Mouse (Mus musculus) spleen, postnatal 4 days (tissue): Measurements from ENCODE around the gene Fnbp1l.
A peak's percentile ranks its signal among the peaks of the same experiment; 100 is the strongest.

Source experiments
- DNase-seq, 2 experiments: peaks; one replicate each; pipeline ENCODE4 v3.0.0; 2022; ENCODE audit warnings: low spot score in 2 of 2

Fnbp1l gene

GRCm38 (mm10) chr3:122528477-122528876 is 91.0 kb downstream of the Fnbp1l start:
- DNase-seq, result peak in 1 of 2 experiments; percentile 21

GRCm38 (mm10) chr3:122521294-122521693 is 98.2 kb downstream of the Fnbp1l start:
- DNase-seq, result no peak

GRCm38 (mm10) chr3:122520875-122521274 is 98.6 kb downstream of the Fnbp1l start:
- DNase-seq, result no peak

GRCm38 (mm10) chr3:122520365-122520764 is 99.2 kb downstream of the Fnbp1l start:
- no peak for DNase-seq

- no peak for DNase-seq
These were observed 100.4 kb downstream of the Fnbp1l start for GRCm38 (mm10) chr3:122519082-122519481.

GRCm38 (mm10) chr3:122518231-122518736 is 101.2 kb downstream of the Fnbp1l start:
- DNase-seq, result no peak

- DNase-seq, result no peak
These were observed 101.8 kb downstream of the Fnbp1l start for GRCm38 (mm10) chr3:122517726-122518125.

- DNase-seq, result no peak
These were observed 103.2 kb downstream of the Fnbp1l start for GRCm38 (mm10) chr3:122516327-122516695.

GRCm38 (mm10) chr3:122515568-122516326 is 103.8 kb downstream of the Fnbp1l start:
- no peak for DNase-seq

- no peak for DNase-seq
These were observed 106.7 kb downstream of the Fnbp1l start for GRCm38 (mm10) chr3:122512725-122513375.

- no peak for DNase-seq
These were observed 107.5 kb downstream of the Fnbp1l start for GRCm38 (mm10) chr3:122511721-122512619.

GRCm38 (mm10) chr3:122510932-122511331 is 108.6 kb downstream of the Fnbp1l start:
- DNase-seq, result no peak

GRCm38 (mm10) chr3:122510240-122510750 is 109.2 kb downstream of the Fnbp1l start:
- DNase-seq, result no peak

GRCm38 (mm10) chr3:122509534-122510239 is 109.8 kb downstream of the Fnbp1l start:
- DNase-seq, result no peak

GRCm38 (mm10) chr3:122509084-122509483 is 110.4 kb downstream of the Fnbp1l start:
- DNase-seq, result no peak

- no peak for DNase-seq
These were observed 111.7 kb downstream of the Fnbp1l start for GRCm38 (mm10) chr3:122507826-122508225.

GRCm38 (mm10) chr3:122506343-122506916 is 113.1 kb downstream of the Fnbp1l start:
- DNase-seq, result no peak

- DNase-seq, result no peak
These were observed 118.6 kb downstream of the Fnbp1l start for GRCm38 (mm10) chr3:122500929-122501328.

GRCm38 (mm10) chr3:122499647-122500046 is 119.9 kb downstream of the Fnbp1l start:
- no peak for DNase-seq

GRCm38 (mm10) chr3:122498528-122498927 is 121.0 kb downstream of the Fnbp1l start:
- DNase-seq, result no peak

GRCm38 (mm10) chr3:122497871-122498270 is 121.6 kb downstream of the Fnbp1l start:
- no peak for DNase-seq
